Mouse (Mus musculus): Measurements from ENCODE around the gene Klhdc3. TPM values are rescaled to one million over a fixed set of nuclear protein-coding genes. Genes with fewer than 3 reads are reported as not detected.
A peak's percentile ranks its signal among the peaks of the same experiment; 100 is the strongest.

The Klhdc3 gene
- total and polyA plus RNA-seq, 3 experiments = 19.5 to 126 (median 72.3) TPM

GRCm38 (mm10) chr17:46704887-46705835 is 24.4 kb upstream of the Klhdc3 start, which contains the start of gene Ppp2r5d:
TSS of gene Ppp2r5d (minus strand) at chr17:46705111.
- peaks cover 12% of the 10 kb centered on the region for H3K79me2 ChIP-seq (replicated peaks; ENCODE audit: control insufficient read depth, extremely low read depth, insufficient read depth, poor library complexity, severe bottlenecking)
- peak within 1 kb of the TSS; percentile 87 for H3K4me2 ChIP-seq (ENCODE audit: insufficient read depth, low read depth, poor library complexity, severe bottlenecking)
- peaks cover 5% of the 10 kb centered on the region for H3K9me3 ChIP-seq (replicated peaks; ENCODE audit: low read length)
- TF ChIP-seq MAZ (IDR thresholded peaks at IDR 0.05; ENCODE audit: low read depth, low read length) (no peak), JUN (IDR thresholded peaks at IDR 0.05; ENCODE audit: insufficient read depth, low read depth, low read length) (no peak), TCF12 (IDR thresholded peaks at IDR 0.05; ENCODE audit: low read depth, low read length) (no peak; the same call in none of the 2 replicates), MXI1 (IDR thresholded peaks at IDR 0.05; ENCODE audit: low read depth, low read length) (peak; percentile 68), KAT2A (IDR thresholded peaks at IDR 0.05; ENCODE audit: insufficient replicate concordance, low read length) (no peak), POLR2A (IDR thresholded peaks at IDR 0.05; ENCODE audit: low read depth, low read length) (peak; percentile 93), HCFC1 (IDR thresholded peaks at IDR 0.05; ENCODE audit: low read depth, low read length) (no peak; the same call in 1 of the 2 replicates), ZKSCAN1 (IDR thresholded peaks at IDR 0.05; ENCODE audit: borderline replicate concordance, low read depth, low read length) (no peak), EP300 (IDR thresholded peaks at IDR 0.05; ENCODE audit: low read length) (no peak), MAFK (IDR thresholded peaks at IDR 0.05; ENCODE audit: insufficient replicate concordance, low read length) (no peak), ZMIZ1 (IDR thresholded peaks at IDR 0.05; ENCODE audit: low read depth, low read length) (peak; percentile 75), MAX (IDR thresholded peaks at IDR 0.05; ENCODE audit: low read length) (peak; percentile 56; the same call in 1 of the 2 replicates), RAD21 (IDR thresholded peaks at IDR 0.05; ENCODE audit: low read depth, low read length) (no peak), TBP (conservative IDR thresholded peaks at IDR 0.05; ENCODE audit: low read depth, low read length) (peak; percentile 89; the same call in 1 of the 2 replicates), RCOR1 (conservative IDR thresholded peaks at IDR 0.05; ENCODE audit: low read depth, low read length) (no peak), USF2 (conservative IDR thresholded peaks at IDR 0.05; ENCODE audit: low read depth, low read length) (no peak), PAX5 (IDR thresholded peaks at IDR 0.05; ENCODE audit: low read length) (no peak), SIN3A (IDR thresholded peaks at IDR 0.05; ENCODE audit: low read length) (no peak; the same call in none of the 2 replicates), NRF1 (IDR thresholded peaks at IDR 0.05; ENCODE audit: low read depth, low read length) (peak; percentile 68), GABPA (IDR thresholded peaks at IDR 0.05; ENCODE audit: insufficient replicate concordance, low read depth, low read length) (no peak), CHD2 (IDR thresholded peaks at IDR 0.05; ENCODE audit: low read length) (peak; percentile 65; the same call in 1 of the 2 replicates), CHD1 (IDR thresholded peaks at IDR 0.05; ENCODE audit: low read depth, low read length) (no peak), USF1 (IDR thresholded peaks at IDR 0.05; ENCODE audit: low read depth, low read length) (no peak), SMC3 (IDR thresholded peaks at IDR 0.05; ENCODE audit: low read depth, low read length) (no peak), ELF1 (IDR thresholded peaks at IDR 0.05; ENCODE audit: low read depth, low read length) (peak; percentile 54), MEF2A (IDR thresholded peaks at IDR 0.05; ENCODE audit: borderline replicate concordance, low read depth, low read length) (peak; percentile 39; the same call in 1 of the 2 replicates), IRF4 (IDR thresholded peaks at IDR 0.05; ENCODE audit: low read depth, low read length) (peak; percentile 8; the same call in 1 of the 2 replicates), ZC3H11A (IDR thresholded peaks at IDR 0.05; ENCODE audit: low read depth, low read length) (no peak), BHLHE40 (IDR thresholded peaks at IDR 0.05; ENCODE audit: low read depth, low read length) (no peak), JUND (conservative IDR thresholded peaks at IDR 0.05; ENCODE audit: low read depth, low read length) (no peak), NELFE (IDR thresholded peaks at IDR 0.05; ENCODE audit: low read depth, low read length) (peak; percentile 94), POLR2AphosphoS2 (IDR thresholded peaks at IDR 0.05; ENCODE audit: low read depth, low read length) (peak; percentile 85; the same call in 1 of the 2 replicates), MYC (IDR thresholded peaks at IDR 0.05; ENCODE audit: low read depth, low read length) (0 out of 2 replicates have a peak, but pooled peaks have one; percentile 64), ETS1 (conservative IDR thresholded peaks at IDR 0.05; ENCODE audit: low read depth, low read length) (no peak)
- H3K36me3 ChIP-seq (replicated peaks in 1 of 2; ENCODE audit: control insufficient read depth in 1 of 2, insufficient read depth in 1 of 2, low read length in 1 of 2) = peaks cover 0 to 23% of the 10 kb centered on the region in 2 experiments
- H3K4me1 ChIP-seq (ENCODE audit: control insufficient read depth in 1 of 2, insufficient read depth in 2 of 2) = peaks cover 11 to 31% of the 10 kb centered on the region in 2 experiments
- in situ Hi-C loops (cut with MboI; ENCODE audit: low pct_ligation_motif_present, low pct_unique_long_range_greater_than_20kb, low sequenced_read_pairs) = no loop called here
- DNase-seq (ENCODE audit: extremely low read depth) = peak; percentile 99
- dilution Hi-C loops (cut with MboI; ENCODE audit: extremely low pct_ligation_motif_present, extremely low pct_unique_long_range_greater_than_20kb, low sequenced_read_pairs) = no loop called here
- no peaks in the 10 kb centered on the region for H3K27me3 ChIP-seq (replicated peaks)
- peak within 1 kb of the TSS; percentile 93 for H3K9ac ChIP-seq (ENCODE audit: insufficient read depth, low read depth)
- 0 out of 2 replicates have a peak within 1 kb of the TSS, but pooled peaks have one; percentile 6 for H3K27ac ChIP-seq (ENCODE audit: insufficient read depth, low read depth)
- H3K4me3 ChIP-seq (replicated peaks in 1 of 3; ENCODE audit: low read depth in 2 of 3, low read length in 2 of 3, poor library complexity in 1 of 3) = peak within 1 kb of the TSS; percentile 80 to 85 (median 82)

Data from CH12.LX (cell line).